Mouse (Mus musculus): ENCODE results near the gene Gbgt1.
A peak's percentile ranks its signal among the peaks of the same experiment; 100 is the strongest.

The Gbgt1 gene

DNA sequence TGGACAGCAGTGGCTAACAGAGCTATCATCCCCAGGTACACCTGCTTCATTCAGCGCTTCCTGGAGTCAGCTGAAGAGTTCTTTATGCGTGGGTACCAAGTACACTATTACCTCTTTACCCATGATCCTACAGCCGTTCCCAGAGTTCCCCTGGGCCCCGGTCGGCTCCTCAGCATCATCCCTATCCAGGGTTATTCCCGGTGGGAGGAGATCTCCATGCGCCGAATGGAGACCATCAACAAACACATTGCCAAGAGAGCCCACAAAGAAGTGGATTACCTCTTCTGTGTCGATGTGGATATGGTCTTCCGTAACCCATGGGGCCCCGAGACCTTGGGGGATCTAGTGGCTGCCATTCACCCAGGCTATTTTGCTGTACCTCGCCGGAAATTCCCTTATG is 8.0 kb downstream of the Gbgt1 start:
- no peak for DNase-seq

DNA sequence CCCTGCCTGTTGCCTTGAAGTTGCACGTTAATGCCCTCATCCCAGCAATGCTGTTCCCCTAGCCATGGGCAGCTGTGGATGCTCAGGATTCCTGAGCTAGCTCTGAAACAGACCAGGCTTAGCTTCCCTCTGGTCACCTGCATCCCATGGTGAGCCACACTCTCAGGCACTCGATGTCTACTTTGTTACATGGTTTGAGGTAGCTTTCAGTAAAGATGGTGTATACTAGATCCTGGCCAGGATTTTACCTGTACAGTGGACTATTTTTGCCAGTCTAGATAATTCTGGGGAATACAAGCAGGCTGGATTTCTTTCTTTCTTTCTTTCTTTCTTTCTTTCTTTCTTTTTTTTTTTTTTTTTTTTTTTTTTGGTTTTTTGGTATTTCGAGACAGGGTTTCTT is 9.1 kb downstream of the Gbgt1 start, which contains the start of gene Gm10134:
Gm10134 (plus strand) TSS at position 301 of the 400 bp plus-strand sequence.
- no peak for DNase-seq

GRCm38 (mm10) chr2:28506291-28506690 is 9.6 kb downstream of the Gbgt1 start:
- no peak for DNase-seq

DNA sequence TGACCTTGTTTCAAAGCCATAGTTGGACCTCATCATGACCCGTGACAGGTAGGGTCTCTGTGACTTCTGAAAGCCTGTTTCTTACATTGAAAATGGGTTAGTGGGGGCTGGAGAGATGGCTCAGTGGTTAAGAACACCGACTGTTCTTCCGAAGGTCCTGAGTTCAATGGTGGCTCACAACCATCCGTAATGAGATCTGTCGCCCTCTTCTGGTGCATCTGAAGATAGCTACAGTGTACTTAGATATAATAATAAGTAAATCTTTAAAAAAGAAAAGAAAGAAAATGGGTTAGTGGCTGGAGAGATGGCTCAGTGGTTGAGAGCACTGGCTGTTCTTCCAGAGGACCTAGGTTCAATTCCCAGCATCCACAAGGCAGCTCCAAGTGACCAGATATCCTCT is 14.9 kb downstream of the Gbgt1 start:
- DNase-seq: peak; percentile 2

DNA sequence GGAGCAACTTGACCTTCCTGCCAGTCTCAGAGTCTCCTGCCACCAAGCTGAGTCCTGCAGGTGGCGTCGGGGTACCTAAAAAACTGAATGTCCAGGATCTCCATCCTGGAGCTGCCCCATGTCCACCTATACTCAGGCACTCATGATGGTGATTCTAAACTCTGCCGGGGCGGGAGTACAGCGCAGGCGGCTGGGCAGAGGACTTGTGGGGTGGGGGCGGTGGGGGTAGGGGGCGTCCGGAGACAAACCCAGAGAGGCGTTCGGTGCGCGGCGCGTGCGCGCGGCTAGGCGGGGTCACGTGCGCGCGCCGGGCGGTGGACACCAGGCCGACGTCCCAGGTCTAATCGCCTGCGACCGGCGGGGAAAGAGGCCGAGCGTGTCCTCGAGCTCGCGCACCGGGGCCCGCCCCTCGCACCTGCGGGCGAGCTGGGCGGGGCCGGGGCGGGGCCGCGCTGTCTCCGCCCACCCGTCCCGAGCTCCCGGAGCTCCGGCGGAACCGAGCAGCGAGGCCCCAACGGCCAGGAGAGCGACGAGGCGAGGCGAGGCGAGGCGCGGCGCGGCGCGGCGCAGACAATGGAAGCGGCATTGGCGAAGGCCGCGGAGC is 16.2 kb downstream of the Gbgt1 start, which contains the start of gene Ralgds:
Ralgds (plus strand) TSS at position 328 of the 604 bp plus-strand sequence.
- DNase-seq: peak; percentile 76

DNA sequence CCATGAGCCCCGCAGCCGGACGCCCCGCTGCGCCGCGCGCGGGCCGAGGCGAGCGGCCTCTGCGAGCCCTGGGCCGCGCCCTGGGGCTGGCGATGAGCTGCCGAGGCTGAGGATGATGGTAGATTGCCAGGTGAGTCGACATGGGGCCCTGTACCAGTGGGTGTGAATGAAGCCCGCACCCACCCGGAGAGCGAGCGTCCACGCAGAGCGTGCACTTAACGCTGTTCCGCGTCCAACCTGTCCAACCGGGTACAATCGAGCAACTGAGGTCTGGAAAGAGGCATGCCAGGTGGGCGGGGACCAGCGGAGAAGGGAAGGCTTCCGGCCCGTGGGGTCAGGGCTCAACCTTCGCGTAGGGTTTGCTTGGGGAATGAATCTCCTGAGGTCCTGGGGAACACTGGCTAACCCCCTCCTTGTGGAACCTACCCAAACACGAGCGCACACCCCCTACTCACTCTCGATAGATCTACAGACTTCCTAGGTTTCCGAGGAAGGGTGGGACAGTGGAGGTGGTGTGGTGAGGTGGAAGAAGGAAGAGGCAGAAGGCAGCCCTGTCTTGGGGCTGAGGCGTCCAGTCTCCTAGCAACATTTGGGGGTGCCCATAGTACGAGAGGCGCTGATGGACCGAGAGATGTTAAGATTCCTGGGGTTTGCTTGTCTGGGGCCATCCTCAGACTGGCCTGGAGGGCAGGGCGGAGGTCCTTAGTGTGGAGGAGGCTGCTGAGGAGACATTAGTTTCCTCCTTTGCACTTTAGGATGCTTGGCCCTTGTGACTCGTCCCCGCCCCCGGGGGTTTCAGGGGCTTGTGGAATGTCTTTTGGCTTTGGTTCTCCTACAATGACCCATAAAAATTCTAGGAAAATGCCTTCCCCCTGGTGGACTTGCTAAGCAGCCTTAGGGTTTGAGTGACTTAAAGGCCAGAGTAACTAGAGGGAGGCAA is 17.0 kb downstream of the Gbgt1 start:
- no peak for DNase-seq

- peak; percentile 71 for DNase-seq
Measured at GRCm38 (mm10) chr2:28514489-28514888, 17.8 kb downstream of the Gbgt1 start.

DNA sequence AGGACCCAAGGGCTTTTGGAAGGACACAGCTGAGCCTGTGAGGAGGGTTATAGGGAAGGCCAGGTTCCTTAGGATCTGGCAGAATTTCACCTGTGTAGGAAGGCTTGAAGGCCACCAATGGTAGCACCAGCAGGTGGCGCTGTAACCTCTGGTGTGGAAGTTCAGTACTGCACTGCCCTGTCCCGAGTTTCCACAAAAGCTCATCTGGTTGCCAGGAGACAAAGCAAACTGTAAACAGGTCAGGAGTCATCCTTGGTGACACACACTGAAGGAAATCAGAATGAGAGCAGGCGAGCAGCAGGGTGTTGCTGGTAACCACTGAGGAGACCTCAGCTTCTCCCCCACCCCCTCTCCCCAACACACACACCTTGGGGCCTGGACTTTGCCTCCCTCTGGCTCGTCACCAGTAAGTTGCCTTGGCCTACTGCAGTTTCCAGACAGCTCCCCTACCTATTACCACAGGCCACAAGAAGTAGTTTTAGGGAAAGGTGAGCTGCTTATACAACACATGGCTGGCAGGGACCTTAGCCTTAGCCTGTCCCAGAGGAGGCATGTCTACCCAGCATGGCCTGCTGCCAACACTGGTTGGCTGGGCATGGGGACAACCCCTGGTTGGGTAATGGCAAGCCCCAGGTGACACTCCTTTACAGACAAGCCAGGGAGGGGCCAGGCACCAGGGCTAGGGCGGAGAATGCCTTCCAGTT is 20.7 kb downstream of the Gbgt1 start:
- DNase-seq: no peak

GRCm38 (mm10) chr2:28518231-28518630 is 21.5 kb downstream of the Gbgt1 start:
- DNase-seq: peak; percentile 76

DNA sequence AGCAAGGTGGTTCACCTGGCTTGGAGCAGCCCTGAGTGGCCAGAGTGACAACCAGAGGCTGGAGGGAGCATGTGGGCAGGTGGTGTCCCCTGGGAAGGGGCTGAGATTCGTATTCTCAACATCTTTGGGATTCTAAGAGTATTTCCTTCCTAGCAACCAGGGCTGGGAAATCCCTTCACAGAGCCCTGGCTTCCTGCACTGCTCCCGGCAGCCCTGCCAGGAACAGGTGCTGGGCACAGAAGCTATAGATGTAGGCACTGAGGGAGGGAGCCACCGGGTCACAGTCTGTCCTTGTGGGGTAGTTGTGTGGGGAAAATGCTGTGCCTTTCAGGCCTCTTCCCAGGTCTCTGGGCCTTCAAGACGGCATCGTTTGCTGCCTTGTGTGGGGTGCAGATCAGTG is 23.9 kb downstream of the Gbgt1 start:
- no peak for DNase-seq

- peak; percentile 52 for DNase-seq
Measured at GRCm38 (mm10) chr2:28521571-28522151, 25.0 kb downstream of the Gbgt1 start.

GRCm38 (mm10) chr2:28522166-28522565 is 25.5 kb downstream of the Gbgt1 start:
- DNase-seq: no peak

DNA sequence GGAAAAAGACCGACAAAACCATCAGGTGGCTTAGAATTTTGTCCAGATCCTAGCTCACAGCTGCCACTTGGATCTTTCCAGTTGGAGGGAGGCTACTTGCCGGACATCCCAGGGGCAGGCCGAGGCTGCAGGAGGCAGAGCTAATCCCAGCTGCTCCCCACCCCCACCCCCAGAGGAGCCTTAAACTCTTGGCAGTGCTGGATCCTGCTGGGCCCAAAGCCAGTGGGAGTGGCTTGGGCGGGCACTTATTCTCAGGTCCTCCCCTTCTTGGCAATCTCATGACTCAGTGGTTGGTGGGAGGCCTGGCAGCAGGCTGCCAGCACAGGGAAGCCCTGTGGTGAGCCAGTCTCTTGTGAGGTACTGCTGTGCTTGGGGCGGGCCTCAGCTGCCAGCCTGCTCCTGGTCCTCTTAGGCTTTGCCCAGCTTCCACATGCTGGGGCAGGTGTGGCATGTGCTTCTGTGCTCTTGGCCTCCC is 27.0 kb downstream of the Gbgt1 start:
- peak; percentile 86 for DNase-seq

GRCm38 (mm10) chr2:28524406-28524805 is 27.7 kb downstream of the Gbgt1 start:
- DNase-seq: no peak

DNA sequence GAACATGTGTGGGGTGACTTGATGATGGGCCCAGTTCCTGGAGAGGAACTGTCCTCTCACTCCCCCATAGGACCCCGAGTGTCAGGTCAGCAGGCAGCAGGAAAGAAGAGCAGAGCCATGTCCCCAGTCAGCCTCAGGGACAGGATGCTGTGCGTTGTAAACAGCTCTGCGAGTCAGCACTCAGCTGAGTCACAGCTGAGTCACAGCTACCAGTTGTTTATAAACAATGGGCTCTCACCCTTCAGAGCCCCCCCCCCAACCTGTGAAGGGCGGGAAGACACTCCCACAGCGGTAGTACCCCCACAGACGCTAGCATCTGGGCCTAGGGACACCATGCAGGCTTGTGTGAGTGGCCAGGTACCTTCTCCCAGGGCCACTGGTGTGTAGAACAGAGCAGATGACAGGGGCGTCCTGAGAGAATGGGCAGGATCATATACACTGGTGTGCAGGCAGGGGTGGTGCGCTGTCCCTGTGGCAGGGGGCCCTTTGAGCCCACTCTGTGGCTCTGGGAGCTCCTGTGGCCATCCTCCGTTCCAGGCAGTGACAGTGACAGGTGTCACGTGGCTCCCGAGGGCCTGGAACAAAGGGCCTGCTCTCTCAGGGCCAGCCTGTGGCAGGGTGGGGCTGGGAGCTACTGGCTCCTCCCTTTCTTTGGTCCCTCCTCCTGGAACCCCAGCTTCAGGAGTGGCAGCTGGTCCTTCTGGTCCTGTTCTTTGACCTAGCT is 28.7 kb downstream of the Gbgt1 start:
- no peak for DNase-seq

GRCm38 (mm10) chr2:28525943-28526876 is 29.5 kb downstream of the Gbgt1 start:
- DNase-seq: no peak

DNA sequence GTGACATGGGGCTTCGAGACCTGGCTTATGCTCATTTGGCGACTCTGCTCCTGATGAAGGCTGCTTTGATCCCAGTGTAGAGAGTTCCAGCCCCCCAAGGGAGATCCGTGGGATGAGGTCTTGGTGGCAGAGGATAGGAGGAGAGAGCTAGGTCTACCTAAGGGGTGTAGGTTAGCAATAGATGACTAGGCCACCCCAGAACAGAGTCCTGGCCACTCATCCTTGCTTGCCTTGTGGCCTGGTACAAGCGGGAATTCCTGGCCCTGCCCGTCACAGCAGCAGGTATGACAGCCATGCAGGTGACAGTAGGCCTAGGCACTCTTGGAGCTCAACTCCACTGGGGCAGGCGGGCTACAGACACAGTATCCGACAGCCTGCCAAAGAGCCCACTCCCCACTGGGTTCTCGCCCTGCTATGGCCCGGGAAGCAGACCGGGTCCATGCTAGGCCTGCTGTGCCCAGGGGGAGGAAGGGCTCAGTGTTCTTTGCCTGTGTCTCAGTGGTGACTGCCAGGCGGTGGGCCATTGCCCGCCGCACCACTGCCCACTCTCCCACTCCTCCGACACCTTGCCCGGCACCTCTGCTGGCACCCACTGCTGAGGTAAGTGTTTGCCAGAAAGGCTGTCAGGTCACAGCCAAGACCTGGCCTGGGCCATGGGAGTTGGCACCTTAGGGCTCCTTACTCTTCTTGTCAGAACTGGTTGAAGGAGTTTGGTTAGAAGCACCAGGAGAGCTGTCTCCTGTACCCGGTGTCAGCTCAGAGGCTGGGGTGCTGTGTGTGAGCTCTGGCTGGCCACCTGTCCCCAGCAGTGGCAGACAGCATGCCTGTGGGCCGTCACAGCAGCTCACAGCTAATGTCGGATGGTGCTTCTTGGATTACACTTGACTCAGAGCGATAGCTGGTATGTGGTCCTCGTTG is 31.0 kb downstream of the Gbgt1 start:
- no peak for DNase-seq

DNA sequence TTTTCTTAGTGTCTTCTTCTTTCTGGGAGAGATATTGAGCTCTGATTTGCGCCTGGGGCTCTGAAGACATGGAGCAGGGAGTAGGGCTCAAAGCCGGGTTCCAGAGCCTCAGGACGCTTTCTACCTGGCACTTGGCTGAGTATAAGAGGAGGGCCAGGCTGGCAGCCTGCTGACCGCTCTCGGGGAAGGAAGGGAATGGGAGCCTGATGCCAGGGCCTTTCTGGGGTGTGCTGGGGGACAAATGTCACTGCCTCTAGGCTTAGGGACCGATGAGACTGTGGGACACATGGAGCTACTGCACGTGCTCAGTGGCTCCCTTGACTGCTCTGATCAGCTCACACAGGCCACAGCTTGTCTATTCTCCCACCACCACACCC is 31.7 kb downstream of the Gbgt1 start:
- DNase-seq: no peak

GRCm38 (mm10) chr2:28529856-28530255 is 33.2 kb downstream of the Gbgt1 start:
- no peak for DNase-seq

- no peak for DNase-seq
Measured at GRCm38 (mm10) chr2:28530311-28530710, 33.6 kb downstream of the Gbgt1 start.
